Mouse (Mus musculus) mesoderm, embryonic 11.5 days (tissue): ENCODE measurements around the gene Ralgps2.

Experiments
- DNase-seq: peaks from one replicate; pipeline ENCODE4 v3.0.0-alpha.2; 2012; ENCODE audit warnings: low read depth, low spot score

Gene Ralgps2

GRCm38 (mm10) chr1:156770845-156771244, 168.6 kb downstream of the Ralgps2 start:
- no peak for DNase-seq

GRCm38 (mm10) chr1:156769621-156770297, 169.7 kb downstream of the Ralgps2 start:
- no peak for DNase-seq

- DNase-seq: no peak
These were observed 170.3 kb downstream of the Ralgps2 start for GRCm38 (mm10) chr1:156769163-156769562.

- no peak for DNase-seq
These were observed 174.1 kb downstream of the Ralgps2 start for GRCm38 (mm10) chr1:156765311-156765710.

- DNase-seq: no peak
These were observed 174.8 kb downstream of the Ralgps2 start for GRCm38 (mm10) chr1:156764584-156764983.

GRCm38 (mm10) chr1:156763280-156763679, 176.1 kb downstream of the Ralgps2 start:
- DNase-seq: no peak

- no peak for DNase-seq
These were observed 178.0 kb downstream of the Ralgps2 start for GRCm38 (mm10) chr1:156761430-156761801.

GRCm38 (mm10) chr1:156760549-156761429, 178.6 kb downstream of the Ralgps2 start:
- peak; percentile 69 for DNase-seq

- no peak for DNase-seq
These were observed 181.1 kb downstream of the Ralgps2 start for GRCm38 (mm10) chr1:156758326-156758725.

- peak; percentile 91 for DNase-seq
These were observed 184.6 kb downstream of the Ralgps2 start for GRCm38 (mm10) chr1:156754608-156755413.
